Mouse (Mus musculus): ENCODE results near the gene Rbfox1. TPM values are rescaled to one million over a fixed set of nuclear protein-coding genes. Genes with fewer than 3 reads are reported as not detected.

The Rbfox1 gene
- total RNA-seq, 2 experiments from 2014 or later, result not detected

DNA sequence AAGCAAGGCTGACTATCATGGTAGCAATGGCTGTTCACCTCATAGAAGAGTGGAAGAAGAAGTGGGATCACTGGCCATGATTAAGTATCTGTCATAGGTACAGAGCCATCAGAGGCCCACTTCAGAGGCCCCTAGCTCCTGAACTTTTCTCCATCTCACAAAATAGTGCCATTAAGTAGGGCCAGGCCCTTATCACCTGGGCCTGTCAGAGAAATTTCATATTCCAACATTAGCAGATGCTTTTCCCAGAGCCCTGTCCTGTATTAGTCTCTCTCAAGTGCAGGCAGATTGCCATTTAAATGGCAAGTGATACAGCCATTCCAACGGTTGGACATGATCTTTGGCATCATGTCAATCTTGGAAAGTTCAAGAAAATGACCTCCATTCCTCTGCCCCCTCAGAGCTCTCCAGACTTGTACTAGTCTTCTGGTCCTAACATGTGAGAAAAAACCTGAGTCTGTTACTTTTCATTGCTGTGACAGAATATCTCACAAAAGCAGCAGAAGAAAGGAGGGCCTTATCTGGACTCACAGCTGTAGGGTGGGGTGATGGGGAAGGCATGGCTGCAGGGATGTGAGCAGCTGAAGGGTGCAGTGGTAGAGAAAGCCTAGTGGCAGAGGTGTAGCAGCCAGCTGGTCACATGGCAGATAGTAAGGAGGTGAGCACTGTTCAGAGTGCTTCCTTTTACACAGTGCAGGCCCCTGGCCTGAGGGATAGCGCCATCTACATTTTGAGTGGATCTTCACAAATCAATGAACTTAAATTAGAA is 210.6 kb downstream of the Rbfox1 start:
- no peak for ATAC-seq (ENCODE audit: poor library complexity, severe bottlenecking)

- no peak for ATAC-seq (ENCODE audit: poor library complexity, severe bottlenecking)
Measured at GRCm38 (mm10) chr16:6097244-6098040, 212.3 kb downstream of the Rbfox1 start.

- no peak for ATAC-seq (ENCODE audit: poor library complexity, severe bottlenecking)
Measured at GRCm38 (mm10) chr16:6098116-6098515, 213.0 kb downstream of the Rbfox1 start.

DNA sequence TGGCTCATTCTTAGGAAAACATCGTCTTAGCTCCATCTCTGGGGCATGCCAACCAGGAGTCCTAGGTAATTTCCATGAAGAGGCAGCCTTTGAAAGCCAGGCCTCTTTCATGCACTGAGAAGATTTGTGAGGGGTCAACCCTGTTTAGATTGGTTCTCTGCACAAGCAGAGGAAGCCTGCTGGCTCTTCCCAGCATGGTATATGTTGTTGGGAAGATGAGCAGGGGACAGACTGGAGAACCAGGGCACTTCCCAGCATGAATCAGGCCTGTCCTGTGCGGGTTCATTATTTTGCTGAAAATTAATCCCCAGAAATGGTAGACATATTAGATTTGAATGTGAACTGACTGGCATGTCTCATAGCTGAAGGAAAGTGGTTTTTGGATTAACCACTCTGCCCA is 214.4 kb downstream of the Rbfox1 start:
- no peak for ATAC-seq (ENCODE audit: poor library complexity, severe bottlenecking)

- no peak for ATAC-seq (ENCODE audit: poor library complexity, severe bottlenecking)
Measured at GRCm38 (mm10) chr16:6100421-6100877, 215.3 kb downstream of the Rbfox1 start.

DNA sequence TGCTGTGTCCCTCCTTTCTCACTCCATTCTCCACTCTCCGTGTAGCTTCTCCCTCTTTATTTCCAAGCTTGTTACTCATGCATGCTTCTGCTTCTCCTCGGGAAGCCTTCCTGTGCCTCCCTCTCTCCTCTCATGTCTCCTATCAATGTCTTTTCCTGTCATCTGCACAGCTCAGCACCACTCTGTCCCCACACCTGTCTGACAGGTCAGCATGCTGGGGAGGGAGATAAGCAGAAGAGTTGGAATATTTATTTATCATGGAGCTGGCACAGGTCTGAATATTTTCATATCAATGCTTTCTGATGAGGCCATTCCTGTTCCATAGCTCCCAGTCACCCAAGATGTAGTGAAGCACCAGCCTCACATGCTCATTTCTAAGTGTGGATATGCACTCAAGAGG is 218.6 kb downstream of the Rbfox1 start:
- no peak for ATAC-seq (ENCODE audit: poor library complexity, severe bottlenecking)

- ATAC-seq (ENCODE audit: poor library complexity, severe bottlenecking), result no peak
Measured at GRCm38 (mm10) chr16:6110121-6110520, 225.0 kb downstream of the Rbfox1 start.

GRCm38 (mm10) chr16:6113836-6114475 is 228.8 kb downstream of the Rbfox1 start:
- ATAC-seq (ENCODE audit: poor library complexity, severe bottlenecking), result no peak

DNA sequence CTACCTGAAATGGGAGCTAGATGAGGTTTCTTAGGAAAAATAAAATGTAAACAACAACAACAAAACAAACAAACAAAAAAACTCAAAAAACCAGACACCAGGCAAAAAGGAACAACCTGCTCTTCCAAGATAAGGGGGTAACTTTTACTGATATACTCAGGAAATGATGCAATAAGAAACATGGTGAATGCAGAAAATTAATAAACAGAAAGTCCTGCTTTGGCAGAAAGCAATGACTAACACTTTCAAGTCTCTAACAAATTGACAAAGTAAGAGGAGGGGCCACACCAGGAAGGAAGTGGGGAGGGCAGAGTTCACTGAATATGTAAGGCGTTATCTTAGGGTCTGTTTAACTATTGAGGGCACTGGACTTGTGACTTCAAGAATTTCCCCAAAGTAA is 234.3 kb downstream of the Rbfox1 start:
- no peak for ATAC-seq (ENCODE audit: poor library complexity, severe bottlenecking)

DNA sequence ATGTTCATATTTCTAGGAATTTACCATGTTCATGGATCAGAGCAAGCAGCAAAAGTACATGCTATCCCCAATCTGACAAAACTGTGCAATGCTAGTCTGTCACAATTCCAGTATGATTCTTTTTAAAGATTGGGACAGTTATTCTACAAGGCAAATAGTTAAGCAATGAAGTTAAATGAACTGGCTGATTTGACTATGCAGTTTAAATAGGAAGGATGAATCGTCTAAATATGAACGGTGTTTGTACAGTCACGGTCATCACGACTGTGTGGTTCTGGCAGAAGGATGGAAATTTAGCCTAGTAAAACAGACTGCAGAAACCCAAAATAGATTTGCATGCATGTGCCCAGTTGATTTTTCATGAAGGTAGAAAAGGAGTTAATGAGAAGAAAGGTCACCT is 236.1 kb downstream of the Rbfox1 start:
- ATAC-seq (ENCODE audit: poor library complexity, severe bottlenecking), result no peak

GRCm38 (mm10) chr16:6122859-6123258 is 237.7 kb downstream of the Rbfox1 start:
- ATAC-seq (ENCODE audit: poor library complexity, severe bottlenecking), result no peak

DNA sequence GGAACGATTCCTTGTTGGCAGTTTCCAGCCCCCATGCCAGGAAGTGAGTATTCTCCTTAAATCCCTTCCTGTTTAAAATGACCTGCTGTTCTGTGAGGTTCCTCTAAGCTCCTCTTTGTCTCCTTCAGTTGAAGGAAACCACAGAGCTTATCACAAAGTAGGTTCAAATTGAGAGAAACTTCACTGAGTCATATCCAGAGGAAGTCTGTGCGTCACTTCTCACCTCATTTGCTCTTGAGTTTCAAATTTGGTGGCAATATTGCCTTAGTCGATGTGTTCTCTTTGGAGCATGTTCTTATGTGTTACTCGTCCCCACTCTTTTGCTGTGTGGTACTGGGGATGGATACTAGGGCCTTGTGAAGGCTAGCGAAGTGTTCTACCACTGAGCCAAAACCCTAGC is 243.2 kb downstream of the Rbfox1 start:
- ATAC-seq (ENCODE audit: poor library complexity, severe bottlenecking), result no peak

DNA sequence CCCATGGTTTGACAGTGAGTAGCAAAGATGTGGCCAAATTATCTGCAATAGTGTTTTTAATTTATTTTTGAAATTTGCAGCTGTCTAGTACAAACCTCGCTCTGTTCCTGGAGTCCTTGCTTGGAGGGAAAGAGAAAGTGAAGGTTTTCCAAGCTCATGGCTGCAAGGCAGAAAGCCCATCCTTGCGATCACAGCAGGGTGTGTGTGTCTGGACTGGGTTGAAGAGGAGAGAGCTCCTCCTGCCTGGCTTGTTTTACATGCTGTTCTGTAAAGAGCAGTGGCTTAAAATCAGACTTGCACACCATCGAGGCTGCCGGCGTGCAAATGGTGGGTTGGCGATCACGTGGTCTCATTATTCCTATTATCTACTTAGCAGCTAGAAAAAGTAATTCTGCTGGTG is 249.9 kb downstream of the Rbfox1 start:
- ATAC-seq (ENCODE audit: poor library complexity, severe bottlenecking), result no peak

- ATAC-seq (ENCODE audit: poor library complexity, severe bottlenecking), result no peak
Measured at GRCm38 (mm10) chr16:6139432-6139831, 254.3 kb downstream of the Rbfox1 start.

GRCm38 (mm10) chr16:6147957-6148356 is 262.8 kb downstream of the Rbfox1 start:
- ATAC-seq (ENCODE audit: poor library complexity, severe bottlenecking), result no peak

- ATAC-seq (ENCODE audit: poor library complexity, severe bottlenecking), result no peak
Measured at GRCm38 (mm10) chr16:6149345-6149744, 264.2 kb downstream of the Rbfox1 start.

- no peak for ATAC-seq (ENCODE audit: poor library complexity, severe bottlenecking)
Measured at GRCm38 (mm10) chr16:6155556-6155955, 270.4 kb downstream of the Rbfox1 start.

DNA sequence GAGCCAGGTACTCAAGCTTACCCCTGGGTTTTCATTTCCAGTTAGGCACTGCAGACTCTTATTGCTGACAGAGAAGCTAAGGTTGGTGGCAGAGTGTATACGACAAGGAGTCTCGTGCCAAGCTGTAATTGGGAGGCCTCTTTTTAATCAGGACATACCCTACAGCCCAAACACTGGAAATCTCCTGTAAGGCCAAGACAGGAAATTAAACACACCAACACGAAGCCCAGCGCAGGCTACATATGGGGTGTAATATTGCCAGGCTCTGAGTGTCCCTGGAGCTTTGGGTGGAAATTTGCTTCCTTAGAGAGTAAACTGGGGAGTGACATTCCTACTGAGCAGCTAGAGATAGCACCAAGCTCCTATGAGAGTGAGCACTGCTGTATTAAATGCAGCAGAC is 279.3 kb downstream of the Rbfox1 start:
- ATAC-seq (ENCODE audit: poor library complexity, severe bottlenecking), result no peak

- ATAC-seq (ENCODE audit: poor library complexity, severe bottlenecking), result no peak
Measured at GRCm38 (mm10) chr16:6169346-6169745, 284.2 kb downstream of the Rbfox1 start.

GRCm38 (mm10) chr16:6180819-6181218 is 295.7 kb downstream of the Rbfox1 start:
- no peak for ATAC-seq (ENCODE audit: poor library complexity, severe bottlenecking)

GRCm38 (mm10) chr16:6182329-6182728 is 297.2 kb downstream of the Rbfox1 start:
- ATAC-seq (ENCODE audit: poor library complexity, severe bottlenecking), result no peak

DNA sequence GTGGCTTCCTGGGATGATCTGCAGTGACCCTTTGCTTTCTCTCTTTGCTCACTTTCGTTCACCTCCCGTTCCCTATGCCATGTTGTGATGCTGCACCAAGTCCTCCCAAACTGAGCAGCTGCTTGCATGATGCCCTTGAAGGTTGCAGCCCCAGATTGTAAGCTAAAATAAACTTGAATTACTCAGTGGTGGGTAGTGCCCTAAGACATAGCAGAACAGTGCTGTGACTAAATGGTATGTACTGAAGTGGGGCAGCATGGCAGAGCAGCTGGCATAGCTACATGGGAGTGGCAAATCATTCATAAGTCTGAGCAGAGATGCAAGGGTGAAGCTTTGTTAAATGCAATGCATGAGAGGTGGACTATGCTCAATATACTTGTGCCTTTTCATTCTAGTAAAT is 307.2 kb downstream of the Rbfox1 start:
- ATAC-seq (ENCODE audit: poor library complexity, severe bottlenecking), result no peak

Data from megakaryocyte, adult 5-6 weeks (primary cell).